Mouse (Mus musculus): ENCODE measurements around the gene Ccnd3.

DNA sequence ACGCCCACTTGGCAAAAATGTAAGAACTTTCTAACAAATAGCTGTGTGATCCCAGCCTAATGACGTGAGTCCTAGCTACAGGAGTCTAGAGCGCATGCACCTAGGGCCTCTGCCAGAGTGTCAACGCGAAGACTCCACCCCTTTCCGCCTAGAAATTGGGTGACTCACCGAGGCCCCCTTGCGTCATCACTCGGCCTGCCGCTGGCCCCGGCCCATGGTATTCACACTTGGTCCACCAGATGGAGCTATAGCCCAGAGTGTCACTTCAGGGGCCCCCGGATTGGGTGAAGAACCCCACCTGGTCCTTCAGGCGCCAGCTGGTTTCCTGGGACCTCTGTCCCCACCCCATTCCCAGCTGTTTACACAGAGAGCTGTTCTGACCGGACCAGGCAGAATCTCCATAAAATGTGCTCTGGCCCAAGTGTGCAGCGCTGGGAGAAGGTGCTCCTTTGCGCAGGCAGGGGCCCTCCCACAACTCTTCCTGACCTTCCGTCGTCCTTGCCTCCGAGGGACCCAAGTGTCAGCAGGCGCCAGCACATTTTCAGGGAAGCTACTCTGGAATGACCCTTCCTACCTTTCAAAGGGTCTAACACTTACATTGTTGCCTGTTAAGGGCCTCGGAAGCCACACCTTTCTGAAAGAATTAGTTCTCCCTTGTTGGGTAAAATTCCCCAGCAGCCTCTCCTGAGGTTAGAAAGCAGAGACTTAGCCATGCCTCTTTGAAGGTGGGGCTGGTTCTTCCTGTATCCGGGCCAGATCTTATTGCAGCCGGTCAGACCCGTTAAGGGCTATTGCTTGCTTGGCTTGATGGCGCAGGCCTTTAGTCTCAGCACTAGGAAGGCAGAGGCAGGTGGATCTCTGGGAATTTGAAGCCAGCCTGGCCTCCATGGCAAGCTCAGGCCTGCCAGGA lies 6.5 kb downstream of the Ccnd3 start:
- TF ChIP-seq CTCF (IDR thresholded peaks at IDR 0.05; ENCODE audit: borderline replicate concordance, extremely low read depth, insufficient read depth, insufficient read length) (peak; percentile 87), POLR2A (IDR thresholded peaks at IDR 0.05; ENCODE audit: borderline replicate concordance, extremely low read depth, insufficient read depth, insufficient read length, poor library complexity, severe bottlenecking) (no peak)

All from brain, embryonic 14.5 days (tissue).